Mouse (Mus musculus) activated CD4-positive, CD25-positive, alpha-beta regulatory T cell, adult 4 months (primary cell): ENCODE data around the gene Lurap1. TPM values are rescaled to one million over a fixed set of nuclear protein-coding genes. Genes with fewer than 3 reads are reported as not detected.

Experiments used
- ATAC-seq: one replicate; pipeline ENCODE4 v1.8.0; 2017
- polyA plus RNA-seq, 2 experiments: library from polyadenylated mRNA; unstranded; fragments of 100-300 nt; shearing (Covaris generic); gene quantifications; one replicate each; pipeline ENCODE4 v1.2.1; 2017

Lurap1 gene
- polyA plus RNA-seq: under 1 TPM; 0.15 to 0.63 TPM

- ATAC-seq: no peak
These were observed at the start of gene Lurap1 for GRCm38 (mm10) chr4:116151238-116151637. Lurap1 (minus strand) TSS chr4:116151338.

GRCm38 (mm10) chr4:116198422-116198821 lies 47.3 kb upstream of the Lurap1 start:
- ATAC-seq: no peak

- ATAC-seq: no peak
These were observed 42.6 kb upstream of the Lurap1 start for GRCm38 (mm10) chr4:116193583-116194383.

GRCm38 (mm10) chr4:116192286-116192835 lies 41.2 kb upstream of the Lurap1 start:
- no peak for ATAC-seq

- peak; percentile 40 for ATAC-seq
These were observed 33.9 kb upstream of the Lurap1 start for GRCm38 (mm10) chr4:116185083-116185482.

- no peak for ATAC-seq
These were observed 31.6 kb upstream of the Lurap1 start for GRCm38 (mm10) chr4:116182745-116183144.

- ATAC-seq: no peak
These were observed 30.9 kb upstream of the Lurap1 start for GRCm38 (mm10) chr4:116182079-116182478.

GRCm38 (mm10) chr4:116177140-116177539 lies 26.0 kb upstream of the Lurap1 start:
- no peak for ATAC-seq

GRCm38 (mm10) chr4:116176543-116176988 lies 25.4 kb upstream of the Lurap1 start:
- no peak for ATAC-seq

GRCm38 (mm10) chr4:116175711-116176542 lies 24.8 kb upstream of the Lurap1 start:
- no peak for ATAC-seq

GRCm38 (mm10) chr4:116175136-116175535 lies 24.0 kb upstream of the Lurap1 start:
- no peak for ATAC-seq

- no peak for ATAC-seq
These were observed 23.5 kb upstream of the Lurap1 start for GRCm38 (mm10) chr4:116174466-116175116.

GRCm38 (mm10) chr4:116173752-116174151 lies 22.6 kb upstream of the Lurap1 start:
- ATAC-seq: no peak

- ATAC-seq: no peak
These were observed 21.9 kb upstream of the Lurap1 start, which contains the start of the genes 1700042G07Rik and Gm49337 for GRCm38 (mm10) chr4:116173072-116173471. 1700042G07Rik (plus strand) TSS chr4:116173372. Gm49337 (plus strand) TSS chr4:116173384.

GRCm38 (mm10) chr4:116169353-116169672 lies 18.2 kb upstream of the Lurap1 start:
- no peak for ATAC-seq

- peak; percentile 62 for ATAC-seq
These were observed 17.6 kb upstream of the Lurap1 start for GRCm38 (mm10) chr4:116168617-116169352.

GRCm38 (mm10) chr4:116167404-116167803 lies 16.3 kb upstream of the Lurap1 start, which contains the start of gene Tspan1:
Tspan1 (minus strand) TSS chr4:116167601.
- ATAC-seq: no peak

- ATAC-seq: no peak
These were observed 14.7 kb upstream of the Lurap1 start for GRCm38 (mm10) chr4:116165708-116166407.

- ATAC-seq: no peak
These were observed 13.8 kb upstream of the Lurap1 start for GRCm38 (mm10) chr4:116164759-116165554.

- no peak for ATAC-seq
These were observed 11.0 kb upstream of the Lurap1 start for GRCm38 (mm10) chr4:116162142-116162541.
